Mouse (Mus musculus): Measurements from ENCODE around the gene Pigg.
A peak's percentile ranks its signal among the peaks of the same experiment; 100 is the strongest.

The Pigg gene

GRCm38 (mm10) chr5:108359491-108359890, 47.1 kb downstream of the Pigg start:
- DNase-seq: no peak

GRCm38 (mm10) chr5:108360211-108360610, 47.8 kb downstream of the Pigg start:
- DNase-seq: no peak

- no peak for DNase-seq
Measured at GRCm38 (mm10) chr5:108362330-108362729, 49.9 kb downstream of the Pigg start.

- peak; percentile 2 for DNase-seq
Measured at GRCm38 (mm10) chr5:108366328-108366983, 54.0 kb downstream of the Pigg start.

GRCm38 (mm10) chr5:108366984-108367841, 54.8 kb downstream of the Pigg start:
- DNase-seq: peak; percentile 21

- no peak for DNase-seq
Measured at GRCm38 (mm10) chr5:108367871-108368332, 55.5 kb downstream of the Pigg start, which contains the start of gene Gm42517. Gm42517 (minus strand) TSS chr5:108367922.

DNA sequence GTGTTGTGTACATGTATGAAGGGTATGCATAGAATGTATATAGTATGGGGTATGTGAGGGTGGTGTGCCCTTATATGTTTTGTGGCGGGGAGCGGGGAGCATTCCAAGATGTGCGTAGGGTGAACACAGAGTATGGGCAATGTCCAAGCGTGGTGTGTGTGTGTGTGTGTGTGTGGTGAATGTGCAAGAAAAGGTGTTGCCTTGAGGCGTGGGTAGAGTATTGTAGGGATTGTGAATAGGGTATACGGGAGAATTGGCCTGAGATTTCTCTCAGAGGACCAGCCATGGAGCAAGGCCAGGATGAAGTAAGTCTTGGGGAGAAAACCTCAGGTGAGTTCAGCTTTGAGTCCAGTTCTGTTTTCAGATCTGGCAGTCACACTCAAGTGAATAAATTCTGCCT, 56.0 kb downstream of the Pigg start:
- no peak for DNase-seq

GRCm38 (mm10) chr5:108368851-108369621, 56.6 kb downstream of the Pigg start:
- no peak for DNase-seq

GRCm38 (mm10) chr5:108369964-108370363, 57.6 kb downstream of the Pigg start:
- DNase-seq: no peak

DNA sequence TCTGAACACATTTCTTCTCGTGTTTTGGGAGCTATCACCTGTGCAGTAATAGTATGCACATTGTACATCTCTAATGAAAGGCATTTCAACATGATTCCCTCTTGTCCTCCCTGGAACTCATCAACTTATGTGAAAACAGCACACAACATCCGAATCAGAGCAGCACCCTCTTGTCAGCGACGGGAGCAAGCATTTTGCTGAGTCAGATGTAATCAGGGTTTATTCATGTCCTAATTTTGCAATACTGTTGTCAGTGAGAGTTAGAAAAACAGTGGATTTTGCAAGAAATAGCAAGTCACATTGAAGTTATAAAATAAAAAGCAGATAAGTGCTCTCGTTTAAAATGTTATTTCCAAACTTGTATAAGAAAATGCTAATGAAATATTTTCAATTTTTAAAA, 61.7 kb downstream of the Pigg start:
- no peak for DNase-seq

DNA sequence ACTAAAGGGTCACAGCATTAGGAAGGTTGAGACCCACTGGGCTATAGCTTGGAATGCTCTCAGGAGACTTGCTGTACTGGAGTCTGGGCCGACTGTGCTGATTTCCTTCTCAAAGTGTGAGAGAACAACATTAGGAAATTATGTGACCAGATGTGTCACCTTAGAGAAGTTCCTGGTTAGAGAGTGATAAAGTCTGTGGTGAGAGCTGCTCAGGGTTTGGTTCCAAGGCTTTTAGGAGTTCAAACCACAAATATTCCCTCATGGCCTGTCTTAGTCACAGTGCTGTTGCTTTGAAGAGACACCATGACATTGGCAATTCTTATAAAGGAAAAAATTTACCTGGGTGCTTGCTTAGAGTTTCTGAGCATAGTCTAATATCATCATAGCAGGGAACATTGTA, 63.6 kb downstream of the Pigg start:
- DNase-seq: no peak

GRCm38 (mm10) chr5:108378346-108378745, 65.9 kb downstream of the Pigg start:
- no peak for DNase-seq

DNA sequence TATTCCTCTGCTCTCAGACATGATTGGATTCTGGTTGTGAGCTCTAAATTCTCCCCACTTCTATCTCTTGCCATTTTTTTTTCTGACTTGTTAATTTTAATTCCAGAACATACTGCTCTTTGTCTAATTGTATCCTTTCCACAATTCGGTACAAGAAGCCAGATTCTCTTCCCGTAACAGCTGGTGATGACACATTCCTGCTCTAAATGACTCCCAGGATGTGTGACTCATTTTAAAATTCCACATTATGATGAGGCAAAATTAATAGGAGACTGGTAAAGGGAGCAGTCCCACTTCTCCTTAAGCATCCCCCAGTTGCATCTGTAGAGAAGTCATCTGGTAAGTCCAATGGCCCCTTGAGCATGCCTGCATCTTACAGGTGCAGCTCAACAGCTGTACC, 73.2 kb downstream of the Pigg start:
- DNase-seq: no peak

DNA sequence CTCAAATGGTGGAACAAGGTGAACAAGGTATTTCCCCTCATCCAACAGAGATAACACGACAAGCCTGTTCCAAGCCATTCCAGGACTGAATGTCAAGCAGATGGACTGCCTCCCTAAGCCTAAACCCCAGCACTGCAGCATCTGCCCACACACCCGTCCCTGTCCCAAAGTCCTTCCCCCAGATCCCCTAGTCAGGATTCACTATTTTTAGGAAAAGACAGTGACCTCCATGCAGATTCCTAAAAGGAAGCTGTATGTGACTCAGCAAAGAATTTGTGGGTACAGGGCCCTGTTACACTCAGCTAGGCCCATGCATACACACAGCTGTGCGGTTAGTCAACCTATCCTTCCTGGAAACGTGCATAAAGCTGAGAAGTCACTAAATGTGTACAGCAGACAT, 74.0 kb downstream of the Pigg start:
- DNase-seq: no peak

DNA sequence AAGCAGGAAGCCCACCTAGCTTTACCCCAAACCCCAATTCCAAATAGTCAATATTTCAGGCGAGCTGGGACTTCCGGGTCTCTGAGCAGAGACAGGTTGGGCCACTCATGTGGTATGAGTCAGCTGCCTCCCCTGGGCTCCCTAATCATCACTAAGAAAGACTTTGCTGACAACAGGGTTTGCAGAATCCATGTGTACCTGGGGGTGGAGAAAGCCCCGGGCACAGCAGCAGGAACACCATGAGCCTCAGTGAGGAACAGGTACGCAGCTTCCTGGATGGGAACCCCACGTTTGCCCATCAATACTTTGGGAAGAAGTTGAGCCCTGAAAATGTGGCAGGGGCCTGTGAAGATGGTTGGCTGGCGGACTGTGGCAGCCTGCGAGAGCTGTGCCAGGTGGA, 75.8 kb downstream of the Pigg start, which contains the start of gene Pde6b:
TSS of gene Pde6b (plus strand) at position 191 of the 400 bp plus-strand sequence.
- DNase-seq: no peak

DNA sequence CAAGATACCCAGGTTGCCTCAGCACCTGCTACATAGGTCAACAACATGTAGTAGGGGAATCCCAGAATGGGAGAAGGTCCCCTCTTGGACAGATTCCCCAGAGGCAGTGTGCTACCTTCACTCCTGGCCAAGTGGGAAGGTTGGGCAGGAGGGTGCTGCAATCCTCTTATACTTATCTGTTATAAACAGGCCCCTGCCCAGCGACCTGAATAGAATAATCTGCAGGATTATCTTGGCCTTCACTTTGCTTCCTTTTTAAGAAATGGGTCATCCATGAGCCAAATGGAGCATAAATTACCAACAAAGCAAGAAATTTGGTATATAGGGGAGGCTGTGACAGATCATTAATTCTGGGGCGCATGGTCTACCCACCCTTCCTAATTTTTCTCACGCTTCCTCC, 77.3 kb downstream of the Pigg start:
- DNase-seq: no peak
